Comparison of ENCODE assay signal across 10 mouse cellular contexts in the genomic region with DNA sequence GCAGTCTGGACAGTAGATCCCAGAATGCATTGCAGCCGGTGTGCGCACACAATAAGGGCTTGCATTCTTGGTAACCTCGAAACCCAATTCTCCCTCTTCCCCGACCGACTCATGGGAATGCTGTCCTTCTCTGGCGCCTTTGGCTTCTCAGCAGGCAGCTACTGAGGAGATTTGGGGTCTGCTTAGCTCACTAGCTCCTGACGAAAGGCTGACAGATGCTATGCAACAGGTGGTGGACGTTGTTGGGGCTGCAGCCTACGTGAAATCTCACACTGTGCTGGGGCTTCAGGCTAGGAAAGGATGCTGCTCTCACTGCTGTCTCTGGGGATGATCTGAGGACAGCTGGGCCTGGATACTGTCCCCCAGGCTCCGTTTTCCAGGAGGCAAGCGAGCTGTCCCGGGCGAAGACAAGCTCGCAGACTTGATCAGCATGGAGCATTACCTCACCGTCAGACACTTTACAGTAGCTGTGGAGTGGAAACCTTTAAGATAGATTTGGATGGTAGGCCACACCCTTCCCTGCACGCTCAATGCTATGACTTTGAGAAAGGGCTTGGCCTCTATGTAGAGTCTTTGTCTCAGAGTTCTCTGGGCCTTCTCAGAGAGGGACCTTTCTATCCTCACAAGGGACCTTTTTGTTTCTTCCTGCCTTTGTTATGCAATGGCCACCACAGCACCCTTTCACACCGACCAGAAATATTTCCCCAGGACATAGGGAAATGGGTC. TPM values are rescaled to one million over a fixed set of nuclear protein-coding genes. Genes with fewer than 3 reads are reported as not detected.
DNase-seq lines count a peak whose midpoint lies in the region; ATAC-seq and TF ChIP-seq lines count a peak whose summit lies in the region.
"Had no signal": no experiment of that assay in that cellular context is flagged by ENCODE, and none has a peak within 500 bp of the region (broad histone marks: within the 10 kb centered on the region; RNA-seq: fewer than 3 reads in every experiment).

No protein-coding gene starts in this region.

- ATAC-seq in hindbrain, embryonic 13.5 days (ENCODE audit: low FRiP score), result no peak
- no peak for ATAC-seq in midbrain, embryonic 15.5 days (replicated peaks)

- peak overlapping the region; percentile 1; the same call in 1 of the 2 replicates for H3K4me3 ChIP-seq in ES-Bruce4 (ENCODE audit: low read depth, low read length)
- peak overlapping the region; percentile 87; the same call in 1 of the 2 replicates for H3K4me3 ChIP-seq in hindbrain, embryonic 13.5 days
- H3K4me3 ChIP-seq in midbrain, embryonic 15.5 days, result peak overlapping the region; percentile 88; the same call in 1 of the 2 replicates
- H3K4me3 ChIP-seq: embryonic facial prominence, embryonic 12.5 days had no signal

- no peaks in the 10 kb centered on the region for H3K36me3 ChIP-seq in ES-Bruce4 (ENCODE audit: control insufficient read depth, insufficient read depth, low read length, poor library complexity, severe bottlenecking)
- peaks cover 25% of the 10 kb centered on the region for H3K36me3 ChIP-seq in hindbrain, embryonic 13.5 days
- H3K36me3 ChIP-seq in midbrain, embryonic 15.5 days (replicated peaks), result peaks cover 8% of the 10 kb centered on the region

- peak overlapping the region; percentile 83 for H3K4me2 ChIP-seq in hindbrain, embryonic 13.5 days
- peak overlapping the region; percentile 72 for H3K4me2 ChIP-seq in midbrain, embryonic 15.5 days
- H3K4me2 ChIP-seq: embryonic facial prominence, embryonic 12.5 days had no signal

- no peak overlapping the region for H3K9ac ChIP-seq in ES-Bruce4 (ENCODE audit: low read depth, poor library complexity, severe bottlenecking)
- peak overlapping the region; percentile 46; the same call in 1 of the 2 replicates for H3K9ac ChIP-seq in hindbrain, embryonic 13.5 days
- no peak overlapping the region for H3K9ac ChIP-seq in midbrain, embryonic 15.5 days
- H3K9ac ChIP-seq: embryonic facial prominence, embryonic 12.5 days had no signal

- no peak for TF ChIP-seq CTCF in ES-Bruce4 (IDR thresholded peaks at IDR 0.05; ENCODE audit: low read depth, low read length)
- TF ChIP-seq CTCF in brain, embryonic 14.5 days (IDR thresholded peaks at IDR 0.05; ENCODE audit: borderline replicate concordance, extremely low read depth, insufficient read depth, insufficient read length), result no peak

- peak; percentile 52 for DNase-seq in brain, embryonic 14.5 days (ENCODE audit: low read depth)
- DNase-seq in thymus, postnatal 36 days, result no peak
- DNase-seq in urinary bladder, postnatal 36 days (ENCODE audit: low spot score in 2 of 2), result no peak
- no peak for DNase-seq in layer of hippocampus, postnatal 36 days
- DNase-seq: right cerebral cortex, postnatal 14 days had no signal

- H3K9me3 ChIP-seq in ES-Bruce4 (replicated peaks; ENCODE audit: control insufficient read depth, insufficient read depth, low read length, poor library complexity, severe bottlenecking), result no peaks in the 10 kb centered on the region
- H3K9me3 ChIP-seq in hindbrain, embryonic 13.5 days, result no peaks in the 10 kb centered on the region
- H3K9me3 ChIP-seq in midbrain, embryonic 15.5 days, result no peaks in the 10 kb centered on the region
- H3K9me3 ChIP-seq: embryonic facial prominence, embryonic 12.5 days had no signal

- H3K27ac ChIP-seq in ES-Bruce4 (ENCODE audit: insufficient read depth, low read length), result peak overlapping the region; percentile 23; the same call in 1 of the 2 replicates
- H3K27ac ChIP-seq in hindbrain, embryonic 13.5 days, result peak overlapping the region; percentile 94
- peak overlapping the region; percentile 96; the same call in 1 of the 2 replicates for H3K27ac ChIP-seq in midbrain, embryonic 15.5 days

- 11% methylated on average over 17 of the region's 17 CpGs for WGBS in hindbrain, embryonic 13.5 days
- 21% methylated on average over 17 of the region's 17 CpGs for WGBS in midbrain, embryonic 15.5 days

- no peak for TF ChIP-seq POLR2A in ES-Bruce4 (IDR thresholded peaks at IDR 0.05; ENCODE audit: insufficient read depth, low read length)
- no peak for TF ChIP-seq POLR2A in brain, embryonic 14.5 days (IDR thresholded peaks at IDR 0.05; ENCODE audit: borderline replicate concordance, extremely low read depth, insufficient read depth, insufficient read length, poor library complexity, severe bottlenecking)

- H3K4me1 ChIP-seq in ES-Bruce4 (ENCODE audit: control insufficient read depth, insufficient read depth, low read length), result peaks cover 12% of the 10 kb centered on the region
- peaks cover 56% of the 10 kb centered on the region for H3K4me1 ChIP-seq in hindbrain, embryonic 13.5 days (replicated peaks)
- peaks cover 50% of the 10 kb centered on the region for H3K4me1 ChIP-seq in midbrain, embryonic 15.5 days

- TF ChIP-seq EP300 in ES-Bruce4 (IDR thresholded peaks at IDR 0.05; ENCODE audit: insufficient read depth, low read depth, low read length), result no peak

- no peaks in the 10 kb centered on the region for H3K27me3 ChIP-seq in ES-Bruce4 (ENCODE audit: control insufficient read depth, insufficient read depth, low read length, poor library complexity, severe bottlenecking)
- no peaks in the 10 kb centered on the region for H3K27me3 ChIP-seq in hindbrain, embryonic 13.5 days
- H3K27me3 ChIP-seq in midbrain, embryonic 15.5 days (replicated peaks), result no peaks in the 10 kb centered on the region

RNA-seq across cellular contexts. Expression of gene Mycl, which starts 5.3 kb away (rescaled TPM):
- polyA plus RNA-seq in ES-Bruce4 (2011; ENCODE audit: insufficient read depth, insufficient read length, low read depth, missing spikeins), result 16.8 and 17.1 TPM in 2 replicates
- polyA plus RNA-seq in brain, embryonic 14.5 days (2012; rRNA removed), result 85.4 and 95.3 TPM in 2 replicates
- 75.9 and 77.3 TPM in 2 replicates for polyA plus RNA-seq in hindbrain, embryonic 13.5 days (2015; fragmentation: Nextera tagmentation; extraction: Ambion mirVana)
- polyA plus RNA-seq in midbrain, embryonic 15.5 days (2015; fragmentation: Nextera tagmentation; extraction: Ambion mirVana), result 83.1 and 86.7 TPM in 2 replicates
- 10 to 100 TPM; 32.9 to 35.0 TPM for total RNA-seq in layer of hippocampus, postnatal 36 days (2021)

RNA-seq across cellular contexts. Expression of gene Trit1, which starts 15.6 kb away (rescaled TPM):
- 32.7 and 33.0 TPM in 2 replicates for polyA plus RNA-seq in ES-Bruce4 (2011; ENCODE audit: insufficient read depth, insufficient read length, low read depth, missing spikeins)
- polyA plus RNA-seq in brain, embryonic 14.5 days (2012; rRNA removed), result 19.5 and 20.4 TPM in 2 replicates
- polyA plus RNA-seq in hindbrain, embryonic 13.5 days (2015; fragmentation: Nextera tagmentation; extraction: Ambion mirVana), result 25.4 and 27.1 TPM in 2 replicates
- 25.3 and 25.8 TPM in 2 replicates for polyA plus RNA-seq in midbrain, embryonic 15.5 days (2015; fragmentation: Nextera tagmentation; extraction: Ambion mirVana)
- 10 to 100 TPM; 23.5 to 26.0 TPM for total RNA-seq in layer of hippocampus, postnatal 36 days (2021)

RNA-seq across cellular contexts. Expression of gene Mfsd2a, which starts 39.8 kb away (rescaled TPM):
- polyA plus RNA-seq in ES-Bruce4 (2011; ENCODE audit: insufficient read depth, insufficient read length, low read depth, missing spikeins), result 0.93 and 1.7 TPM in 2 replicates
- polyA plus RNA-seq in brain, embryonic 14.5 days (2012; rRNA removed), result 44.7 and 51.8 TPM in 2 replicates
- 29.6 and 36.7 TPM in 2 replicates for polyA plus RNA-seq in hindbrain, embryonic 13.5 days (2015; fragmentation: Nextera tagmentation; extraction: Ambion mirVana)
- 33.4 and 36.0 TPM in 2 replicates for polyA plus RNA-seq in midbrain, embryonic 15.5 days (2015; fragmentation: Nextera tagmentation; extraction: Ambion mirVana)
- 10 to 100 TPM; 34.0 to 52.7 TPM for total RNA-seq in layer of hippocampus, postnatal 36 days (2021)
- total RNA-seq: gastrocnemius, adult 8-10 months had no signal

Comparison
In these comparisons a context has a peak if more than half of its experiments do, and no peak if none do; other contexts are left out.
1. H3K27ac ChIP-seq: peak in every context shown above with its lines; median percentile 96 in midbrain, embryonic 15.5 days; 94 in hindbrain, embryonic 13.5 days; 23 in ES-Bruce4.
2. H3K4me3 ChIP-seq: peak in every context shown above with its lines; median percentile 88 in midbrain, embryonic 15.5 days; 87 in hindbrain, embryonic 13.5 days; 1 in ES-Bruce4.
3. RNA of gene Mfsd2a, which starts 39.8 kb away (polyA plus RNA-seq): 44.7 to 51.8 TPM in brain, embryonic 14.5 days, 29.6 to 36.7 TPM in hindbrain, embryonic 13.5 days and 33.4 to 36.0 TPM in midbrain, embryonic 15.5 days; 0.93 to 1.7 TPM in ES-Bruce4; every median in the first group is over 10 times any median in the second.